Mouse (Mus musculus) erythroblast, embryonic 14.5 days (primary cell): ENCODE data around the gene Ech1.

Experiments used
- GATA1 ChIP-seq: IDR thresholded peaks from 2 replicates; pipeline ENCODE4 v1.6.1; 2012; ENCODE audit warnings: low read length, inconsistent platforms, mixed read lengths
- TAL1 ChIP-seq: IDR thresholded peaks from 3 replicates; pipeline ENCODE4 v1.6.1; 2012; ENCODE audit warnings: low read length, inconsistent platforms, mixed read lengths

- TF ChIP-seq TAL1 (no peak), GATA1 (no peak)
Measured at GRCm38 (mm10) chr7:28829821-28830220, 4.8 kb downstream of the Ech1 start.
